Mouse (Mus musculus) erythroid progenitor cell, adult 5-6 weeks (primary cell): ENCODE data around the gene Hmgn1. TPM values are rescaled to one million over a fixed set of nuclear protein-coding genes. Genes with fewer than 3 reads are reported as not detected.
"Not testable (repeated sequence)": the region's sequence is repeated elsewhere in the genome, so short reads cannot be mapped to it uniquely, and the experiment has no call there.

Experiments used
- ATAC-seq: replicated peaks from 2 replicates; pipeline ENCODE4 v1.8.0; 2016; ENCODE audit warnings: moderate number of reproducible peaks, mild to moderate bottlenecking, moderate TSS enrichment, inconsistent platforms; ENCODE audit not compliant: poor library complexity, low FRiP score, severe bottlenecking
- total RNA-seq, 2 experiments: library from RNA; stranded (forward) in 1 of 2; stranded (reverse) in 1 of 2; fragments of 150-400 nt in 1 of 2; fragments of 186-747, 209-891 nt in 1 of 2; gene quantifications; 2 replicates each; pipeline versions ENCODE4 v1.2.3 to v1.2.4; 2015 to 2017; ENCODE audit warnings: low replicate concordance in 2 of 2

Hmgn1 gene
- 33.5 and 60.5 TPM in 2 replicates for total RNA-seq (2015; ENCODE audit: low replicate concordance)
- 9.1 and 16.9 TPM in 2 replicates for total RNA-seq (2017; ENCODE audit: low replicate concordance)

DNA sequence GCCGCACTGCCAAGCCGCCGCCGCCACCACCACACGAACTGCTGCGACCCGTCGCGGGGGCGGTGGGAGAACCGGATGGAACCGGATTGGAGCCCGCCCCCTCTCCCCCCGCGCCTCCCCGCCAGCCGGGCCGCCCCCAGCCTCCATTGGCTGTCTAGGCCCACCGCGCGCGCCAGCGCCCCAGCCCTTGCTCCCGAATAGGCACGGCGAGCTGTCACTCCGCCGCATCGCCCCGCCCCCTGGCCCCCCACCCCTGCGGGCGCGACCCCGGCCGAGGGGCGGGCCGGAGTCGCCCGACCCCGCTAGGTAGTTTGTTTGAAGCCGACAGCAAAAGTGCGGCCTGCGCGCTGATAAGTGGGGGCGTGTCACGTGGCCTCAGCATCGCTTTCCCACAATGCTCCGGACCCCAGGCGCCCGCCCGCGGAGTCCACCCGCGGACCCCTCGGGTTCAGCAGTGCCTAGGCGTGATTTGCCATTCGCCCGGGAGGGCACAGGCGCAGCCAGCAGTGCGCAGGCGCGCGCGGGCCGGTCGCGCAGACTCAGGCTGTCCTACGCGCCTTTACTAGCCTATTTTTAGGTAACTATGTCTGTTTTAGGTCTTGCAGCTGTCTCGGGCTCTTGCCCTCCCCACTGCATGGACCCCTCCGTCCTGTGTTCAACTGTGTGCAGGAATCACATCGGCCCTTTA, at the start of gene Hmgn1:
Gene Hmgn1, minus strand, starts transcription at position 73 of the 688 bp plus-strand sequence.
- peak; percentile 41; the same call in 1 of the 2 replicates for ATAC-seq

GRCm38 (mm10) chr16:96175399-96175798, 47.9 kb upstream of the Hmgn1 start:
- no peak for ATAC-seq

- no peak for ATAC-seq
Observed at GRCm38 (mm10) chr16:96173648-96174047, 46.1 kb upstream of the Hmgn1 start.

- no peak for ATAC-seq
Observed at GRCm38 (mm10) chr16:96168837-96169236, 41.3 kb upstream of the Hmgn1 start.

DNA sequence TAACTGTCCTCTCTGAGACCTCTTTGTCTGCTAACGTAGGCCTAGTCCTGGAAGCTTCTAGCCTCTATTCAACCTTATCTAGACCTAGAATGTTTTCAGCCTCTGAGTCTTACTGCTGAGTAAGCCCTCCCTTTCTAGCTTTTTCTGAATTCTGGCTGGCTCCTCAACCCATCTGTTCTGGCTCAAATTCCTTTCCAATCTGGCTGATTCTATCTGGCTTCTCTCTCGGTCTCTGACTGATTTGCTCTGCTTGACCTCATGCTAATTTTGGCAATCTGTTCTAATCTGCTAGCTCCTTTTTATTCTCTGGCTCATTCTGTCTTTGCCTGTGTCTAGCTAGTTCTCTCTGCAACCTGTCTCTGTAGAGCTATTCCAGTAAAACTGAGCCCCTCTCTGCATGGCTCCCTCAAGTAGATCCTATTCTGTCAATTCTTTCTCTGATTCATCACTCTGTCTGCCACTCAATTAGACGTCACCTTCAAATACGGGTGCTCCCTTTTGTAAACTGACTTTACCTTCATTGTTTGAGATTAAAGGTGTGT, 38.3 kb upstream of the Hmgn1 start:
- ATAC-seq: no peak

DNA sequence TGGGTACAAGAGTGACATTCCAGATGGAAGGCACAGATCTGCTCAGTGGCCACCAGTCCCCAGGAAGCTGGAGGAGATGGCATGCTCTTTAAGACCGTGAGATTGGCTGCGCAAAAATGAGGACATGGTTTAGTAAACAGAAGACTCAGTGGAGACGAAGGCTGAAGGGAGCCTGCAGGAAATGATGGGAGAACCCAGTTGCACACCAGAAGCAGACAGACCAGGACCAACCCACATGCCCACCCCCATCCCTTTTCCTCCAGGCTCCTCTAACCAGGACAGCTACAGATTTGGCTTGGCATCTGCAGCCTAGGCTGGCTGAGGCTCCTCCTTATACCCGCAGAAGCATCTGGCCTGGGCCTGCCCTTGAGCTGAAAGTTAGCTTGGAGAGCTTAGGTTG, 33.8 kb upstream of the Hmgn1 start:
- no peak for ATAC-seq

DNA sequence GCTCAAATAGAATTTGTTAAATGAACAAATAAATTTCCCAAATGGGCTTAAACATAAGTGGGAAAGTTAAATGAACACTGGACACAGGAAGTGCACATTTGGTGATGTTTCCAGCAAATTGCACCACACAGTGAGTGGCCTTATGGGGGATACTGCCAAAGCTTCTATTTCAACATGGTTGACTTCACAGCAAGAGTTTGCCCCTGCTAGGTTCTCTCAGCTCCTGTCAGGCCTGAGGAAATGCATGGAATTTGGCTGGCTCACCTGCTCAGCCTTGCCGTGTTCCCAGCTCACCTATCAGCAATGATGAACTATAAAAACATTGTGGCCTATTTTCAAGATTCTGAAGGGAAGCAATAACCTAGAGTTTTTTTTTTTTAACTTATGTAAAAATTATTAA, 33.4 kb upstream of the Hmgn1 start:
- ATAC-seq: no peak

DNA sequence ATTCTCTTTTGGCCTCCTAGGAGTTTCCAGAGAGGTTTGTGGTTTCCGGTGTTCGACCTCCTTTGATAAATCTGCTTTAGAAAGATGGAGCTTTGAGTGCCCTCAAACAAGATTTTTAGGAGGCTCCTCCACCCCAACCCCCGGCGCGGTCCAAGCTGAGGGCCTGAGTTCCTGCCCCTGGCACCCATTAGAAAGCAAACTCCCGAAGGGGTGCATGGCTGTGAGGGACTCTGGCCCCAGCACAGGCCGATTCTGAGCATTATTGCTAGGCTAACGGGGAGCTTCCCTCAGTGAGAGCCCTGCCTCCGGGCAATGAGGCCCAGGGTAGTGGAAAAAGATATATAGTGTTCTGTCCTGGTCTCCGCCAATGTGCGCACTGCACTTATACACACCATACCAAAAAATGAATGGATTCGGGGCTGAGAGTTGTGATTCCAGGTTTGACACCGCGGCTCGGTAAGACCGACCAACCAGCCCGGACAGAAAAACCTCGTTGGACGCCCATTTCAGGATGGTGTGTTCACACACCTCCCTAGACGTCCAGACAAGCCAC, 32.3 kb upstream of the Hmgn1 start:
- ATAC-seq: no peak

DNA sequence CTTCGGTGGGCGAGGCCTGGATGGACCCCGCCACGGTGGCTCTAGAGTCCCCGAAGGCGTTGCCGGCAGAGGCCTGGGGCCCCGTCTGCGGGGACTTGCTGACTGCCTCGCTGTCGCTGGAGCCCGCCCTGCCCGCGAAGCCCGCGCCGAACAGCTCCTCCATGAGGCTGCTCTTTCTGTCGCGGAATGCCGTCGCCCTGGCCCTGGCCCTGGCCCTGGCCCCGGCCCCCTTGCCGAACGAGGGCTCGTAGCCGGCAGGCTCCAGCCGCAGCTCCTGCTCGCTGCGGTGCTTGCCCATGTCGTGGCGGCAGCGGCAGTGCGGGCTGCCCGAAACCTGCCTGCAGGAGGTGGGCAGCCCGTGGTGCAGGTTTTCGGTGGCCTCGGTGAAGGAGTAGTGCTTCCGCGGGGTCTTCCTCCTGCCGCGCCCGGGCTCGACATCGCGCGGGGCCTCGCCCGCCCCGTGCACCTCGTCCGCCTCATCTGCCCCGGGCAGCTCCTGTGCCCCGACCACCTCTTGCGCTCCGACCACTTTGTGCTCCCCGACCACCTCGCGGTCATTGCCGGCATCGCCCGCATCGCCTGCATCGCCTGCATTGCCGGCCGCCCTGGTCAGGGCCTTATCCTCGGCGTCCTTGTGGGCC, 31.7 kb upstream of the Hmgn1 start:
- no peak for ATAC-seq

DNA sequence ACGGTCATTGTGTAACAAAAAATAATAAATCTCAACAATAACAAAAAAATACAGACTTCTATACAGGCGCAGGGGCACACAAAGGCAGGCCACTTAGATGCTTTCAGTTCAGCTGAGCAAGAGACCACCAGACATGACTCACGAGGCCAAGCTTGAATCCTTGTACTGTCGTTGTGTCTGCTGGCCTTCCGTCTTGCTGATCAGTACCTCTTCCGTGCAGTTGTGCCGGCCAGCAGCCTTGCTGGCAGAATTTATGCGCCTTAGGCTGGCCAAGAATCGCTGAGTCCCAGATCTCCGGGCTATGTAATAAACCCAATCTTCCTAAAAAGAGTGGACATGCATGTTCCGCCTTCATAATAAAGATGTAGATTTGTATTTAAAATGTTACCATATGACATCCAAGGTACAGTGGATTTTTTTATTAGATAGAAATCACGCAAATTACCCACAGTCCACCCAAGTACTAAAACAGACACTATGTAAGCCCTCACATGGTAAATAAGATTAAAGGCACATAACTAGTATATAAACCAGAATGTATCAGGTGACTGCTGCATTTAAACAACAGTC, 31.1 kb upstream of the Hmgn1 start:
- no peak for ATAC-seq

DNA sequence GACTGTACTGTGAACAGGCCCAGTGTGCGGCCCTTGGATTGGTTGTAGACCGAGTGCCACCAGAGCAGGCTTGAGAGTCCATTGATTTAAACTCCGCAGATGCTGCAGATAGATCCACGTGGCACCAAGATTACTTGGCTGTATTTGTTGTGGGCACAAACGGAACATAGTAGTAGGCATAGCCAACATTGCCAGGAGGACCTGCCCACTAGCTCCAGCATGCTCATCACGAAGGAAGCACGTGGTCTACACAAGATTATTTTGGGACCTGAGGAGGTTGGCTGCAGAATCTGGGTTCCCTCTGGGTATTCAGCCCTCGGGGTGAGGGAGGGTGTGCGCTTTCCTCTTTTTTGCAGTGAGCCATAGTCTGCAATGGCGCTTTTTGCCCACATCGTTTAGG, 29.6 kb upstream of the Hmgn1 start:
- ATAC-seq: no peak

DNA sequence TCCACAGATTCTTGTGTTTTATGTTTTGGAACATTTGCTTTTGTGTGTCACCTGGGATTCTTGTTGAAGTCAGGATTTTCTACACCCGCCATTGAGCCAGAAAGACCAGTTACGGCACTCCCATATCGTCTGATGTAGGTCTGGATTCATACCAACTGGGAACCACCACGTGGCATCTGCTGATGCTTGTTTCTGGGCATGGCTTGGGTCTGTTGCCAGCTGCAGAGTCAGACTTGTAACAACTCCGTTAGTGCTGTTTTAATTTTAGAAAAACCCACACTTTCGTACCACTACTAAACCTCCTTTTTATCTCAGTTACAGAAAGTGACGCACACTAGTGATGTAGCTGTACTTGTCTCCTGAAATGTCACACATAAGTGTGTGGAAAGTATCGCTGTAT, 28.5 kb upstream of the Hmgn1 start:
- no peak for ATAC-seq

DNA sequence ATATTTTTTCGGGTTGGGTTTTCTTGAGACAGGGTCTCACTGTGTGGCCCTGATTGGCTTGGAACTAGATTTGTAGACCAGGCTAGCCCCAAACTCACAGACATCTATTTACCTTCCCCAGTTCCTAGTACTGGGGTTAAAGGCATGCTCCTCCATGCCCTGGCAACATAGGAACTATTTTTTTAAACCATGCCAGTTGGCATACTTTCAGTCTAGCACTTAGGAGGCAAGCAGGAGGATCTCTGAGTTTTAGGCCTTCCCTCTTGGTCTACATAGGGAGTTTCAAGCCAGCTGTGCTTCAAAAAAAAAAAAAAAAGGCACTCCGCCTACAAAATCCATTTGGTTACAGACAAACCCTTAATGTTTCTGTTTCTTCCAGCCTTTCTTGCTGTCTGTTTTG, 26.9 kb upstream of the Hmgn1 start:
- no peak for ATAC-seq

DNA sequence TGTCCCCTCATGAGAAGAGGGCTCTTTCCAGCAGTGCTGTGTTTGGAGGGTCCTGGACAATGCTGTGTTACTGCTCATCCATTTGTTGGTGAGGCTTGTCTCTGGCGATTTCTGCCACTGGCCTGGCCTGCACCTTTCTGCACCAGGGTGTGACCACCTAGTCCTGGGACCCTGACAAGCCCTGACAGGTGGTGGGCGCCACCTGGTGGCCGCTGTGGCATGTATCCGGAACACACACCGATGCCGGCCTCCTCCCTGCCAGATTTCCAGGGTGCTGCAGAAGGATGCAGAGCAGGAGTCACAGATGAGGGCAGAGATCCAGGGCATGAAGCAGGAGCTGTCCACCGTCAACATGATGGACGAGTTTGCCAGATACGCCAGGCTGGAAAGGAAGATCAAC, 24.0 kb upstream of the Hmgn1 start:
- peak; percentile 68 for ATAC-seq

DNA sequence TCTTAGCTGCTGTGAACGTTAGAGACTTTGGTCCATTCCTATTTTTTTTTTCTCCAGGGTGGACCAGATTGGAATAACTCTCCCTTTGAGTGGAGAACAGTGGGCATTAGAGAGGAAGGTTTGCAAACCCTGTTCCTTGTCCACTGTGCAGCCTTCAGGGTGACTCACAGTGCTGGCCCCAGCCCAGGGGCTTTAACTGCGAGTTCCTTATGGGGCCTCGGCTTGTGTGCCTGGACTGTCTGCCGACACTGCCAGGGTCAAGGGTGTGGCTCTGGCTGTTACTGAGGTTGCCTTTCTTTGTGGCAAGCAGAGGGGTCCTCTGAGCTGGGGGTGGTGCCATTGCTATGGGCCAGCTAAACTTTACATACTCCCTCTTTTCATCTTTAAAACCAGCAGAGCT, 23.5 kb upstream of the Hmgn1 start:
- ATAC-seq: no peak

DNA sequence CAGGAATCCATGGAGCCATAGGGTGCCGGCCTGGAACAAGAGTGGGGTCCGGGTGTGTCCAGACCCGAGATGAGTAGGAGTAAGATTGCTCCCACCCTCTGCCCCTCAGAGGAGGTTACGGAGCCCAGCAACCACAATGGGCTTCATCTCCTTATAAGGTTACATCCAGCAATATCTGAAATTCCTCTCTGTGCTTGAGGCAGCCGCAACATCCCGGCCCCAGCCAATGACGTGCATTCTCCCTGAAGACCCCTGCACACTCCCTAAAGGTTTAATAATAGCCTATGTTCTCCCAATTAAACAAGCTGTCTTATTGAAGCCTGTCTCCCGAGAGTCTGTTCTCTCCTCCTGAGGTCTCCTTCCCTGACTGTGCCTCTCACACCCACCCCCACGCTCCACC, 21.8 kb upstream of the Hmgn1 start:
- ATAC-seq: no peak

DNA sequence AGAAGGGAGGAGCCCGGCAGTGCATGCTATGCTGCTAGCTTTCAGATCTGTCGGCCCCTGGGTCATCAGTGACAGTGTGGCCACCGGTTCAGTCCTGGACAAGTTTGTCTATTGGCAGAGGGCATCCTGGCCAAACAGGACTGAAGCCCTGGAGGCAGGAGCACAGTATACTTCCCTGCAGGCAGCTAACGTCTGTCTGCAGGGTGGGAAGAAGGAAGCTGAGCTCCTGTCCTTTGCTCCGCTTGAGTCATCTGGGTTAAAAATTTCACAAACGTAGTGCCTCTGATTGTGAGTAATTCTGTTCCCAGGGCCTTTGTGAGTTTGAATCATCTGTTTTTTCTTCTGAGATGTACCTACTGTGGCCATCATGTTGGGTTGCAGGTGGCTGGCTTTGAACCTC, 21.3 kb upstream of the Hmgn1 start:
- ATAC-seq: no peak

GRCm38 (mm10) chr16:96145814-96146213, 18.3 kb upstream of the Hmgn1 start:
- ATAC-seq: 0 out of 2 replicates have a peak, but pooled peaks have one; percentile 1

DNA sequence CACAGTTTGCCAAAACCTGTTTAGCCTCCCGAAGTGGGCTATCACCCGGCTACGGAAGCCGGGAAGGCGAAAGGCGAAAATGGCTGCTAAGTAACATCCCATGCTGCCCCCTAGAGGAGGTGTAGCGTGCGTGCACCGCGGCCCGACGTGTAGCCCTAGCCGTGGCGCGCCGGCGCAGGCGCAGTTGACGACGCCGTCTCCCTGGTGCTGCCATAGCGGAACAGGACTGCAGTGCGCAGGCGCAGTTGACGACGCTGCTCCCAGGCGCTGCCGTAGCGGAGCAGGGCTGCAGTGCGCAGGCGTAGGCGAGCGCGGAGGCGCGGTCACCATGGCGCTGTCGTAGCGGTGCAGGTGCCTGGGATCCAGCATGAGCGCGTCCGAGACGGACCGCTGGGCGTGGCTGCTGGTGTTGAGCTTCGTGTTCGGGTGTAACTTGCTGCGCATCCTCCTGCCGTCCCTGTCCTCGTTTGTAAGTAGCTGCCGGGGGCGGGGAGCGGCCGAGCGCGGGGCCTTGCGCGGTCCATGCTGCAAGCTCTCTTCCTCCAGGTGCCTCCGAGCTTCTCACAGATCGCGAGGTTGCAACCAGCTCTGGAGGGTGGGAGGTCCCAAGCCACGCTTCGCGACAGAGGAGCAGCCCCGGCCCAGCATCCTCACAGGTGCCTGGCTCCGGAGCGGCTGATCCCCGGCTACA, 17.7 kb upstream of the Hmgn1 start, which contains the start of gene Wrb:
Gene Wrb, plus strand, starts transcription at position 298 of the 691 bp plus-strand sequence.
- ATAC-seq: peak; percentile 98

- not testable (repeated sequence) for ATAC-seq
Observed at GRCm38 (mm10) chr16:96144748-96145109, 17.2 kb upstream of the Hmgn1 start.
